Mouse (Mus musculus) hindbrain, embryonic 16.5 days (tissue): ENCODE results near the gene Sclt1. TPM values are rescaled to one million over a fixed set of nuclear protein-coding genes. Genes with fewer than 3 reads are reported as not detected.
A peak's percentile ranks its signal among the peaks of the same experiment; 100 is the strongest.

Experiments used
- ATAC-seq: fragments of 200-750 bp; cut with Nextera tagmentation; 2 replicates; pipeline ENCODE4 v1.8.0; 2017; ENCODE audit warnings: moderate TSS enrichment, moderate library complexity
- H3K27ac ChIP-seq: fragments of 300-500 bp; sonication (generic); 2 replicates; pipeline ENCODE4 v1.5.1; 2014; ENCODE audit warnings: low read depth, mild to moderate bottlenecking, control low read depth, low read length, moderate library complexity
- H3K27me3 ChIP-seq: fragments of 300-500 bp; sonication (generic); replicated peaks from 2 replicates; pipeline ENCODE4 v1.6.1; 2014; ENCODE audit warnings: low read length; ENCODE audit not compliant: control insufficient read depth, insufficient read depth
- H3K36me3 ChIP-seq: fragments of 300-500 bp; sonication (generic); 2 replicates; pipeline ENCODE4 v1.6.1; 2014; ENCODE audit warnings: mild to moderate bottlenecking, low read length, moderate library complexity, mixed read lengths; ENCODE audit not compliant: control insufficient read depth, insufficient read depth
- H3K4me1 ChIP-seq: fragments of 300-500 bp; sonication (generic); 2 replicates; pipeline ENCODE4 v1.6.1; 2014; ENCODE audit warnings: low read depth, low read length; ENCODE audit not compliant: control insufficient read depth, insufficient read depth
- H3K4me2 ChIP-seq: fragments of 300-500 bp; sonication (generic); 2 replicates; pipeline ENCODE4 v1.6.1; 2014; ENCODE audit warnings: mild to moderate bottlenecking, low read length, control low read depth, moderate library complexity
- H3K4me3 ChIP-seq: fragments of 300-500 bp; sonication (generic); 2 replicates; pipeline ENCODE4 v1.5.1; 2014; ENCODE audit warnings: mild to moderate bottlenecking, low read length, control low read depth, moderate library complexity
- H3K9ac ChIP-seq: fragments of 300-500 bp; sonication (generic); 2 replicates; pipeline ENCODE4 v1.6.1; 2014; ENCODE audit warnings: low read depth, mild to moderate bottlenecking, control low read depth, low read length, moderate library complexity
- H3K9me3 ChIP-seq: fragments of 300-500 bp; sonication (generic); 2 replicates; pipeline ENCODE4 v1.6.1; 2014; ENCODE audit warnings: mild to moderate bottlenecking, low read length, moderate library complexity; ENCODE audit not compliant: control insufficient read depth
- WGBS: fragments of 180-500 bp; shearing (Covaris S2); extraction: QIAGEN DNeasy Blood & Tissue Kit; methylation state at CpG from one replicate; pipeline ENCODE4 v1.1.7; 2014; 5-methylcytosine and 5-hydroxymethylcytosine counted together
- polyA plus RNA-seq: library from polyadenylated mRNA; unstranded; fragments of >200 nt; fragmentation: Nextera tagmentation; extraction: Ambion mirVana; gene quantifications from 2 replicates; pipeline ENCODE4 v1.2.1, GENCODE M21; 2015

Sclt1 gene
- polyA plus RNA-seq, 1 experiment from 2014 or later, result 16.3 TPM

- Histone ChIP-seq H3K36me3 (peaks cover 6% of the 10 kb centered on the region; the same call in 1 of the 2 replicates), H3K27ac (no peak overlapping the region), H3K27me3 (no peaks in the 10 kb centered on the region), H3K4me2 (no peak overlapping the region), H3K4me1 (no peaks in the 10 kb centered on the region; the same call in 1 of the 2 replicates), H3K4me3 (no peak overlapping the region), H3K9me3 (no peaks in the 10 kb centered on the region), H3K9ac (no peak overlapping the region)
- no peak for ATAC-seq
- WGBS, result 95% methylated on average over 14 of the region's 14 CpGs
Observed at GRCm38 (mm10) chr3:41591651-41592170, 150.6 kb downstream of the Sclt1 start.

GRCm38 (mm10) chr3:41590695-41591559, 151.4 kb downstream of the Sclt1 start:
- Histone ChIP-seq H3K4me1 (no peaks in the 10 kb centered on the region; the same call in 1 of the 2 replicates), H3K9ac (no peak overlapping the region), H3K27me3 (no peaks in the 10 kb centered on the region), H3K4me2 (no peak overlapping the region), H3K36me3 (peaks cover 5% of the 10 kb centered on the region; the same call in 1 of the 2 replicates), H3K27ac (no peak overlapping the region), H3K4me3 (no peak overlapping the region), H3K9me3 (no peaks in the 10 kb centered on the region)
- WGBS, result 88% methylated on average over 20 of the region's 20 CpGs
- ATAC-seq, result no peak

- H3K4me3 ChIP-seq, result no peak overlapping the region
- 86% methylated on average over 4 of the region's 4 CpGs for WGBS
- no peak for ATAC-seq
- peaks cover 5% of the 10 kb centered on the region; the same call in 1 of the 2 replicates for H3K36me3 ChIP-seq
- H3K9me3 ChIP-seq, result no peaks in the 10 kb centered on the region
- H3K27ac ChIP-seq, result no peak overlapping the region
- H3K27me3 ChIP-seq, result no peaks in the 10 kb centered on the region
- H3K4me2 ChIP-seq, result no peak overlapping the region
- H3K4me1 ChIP-seq, result no peaks in the 10 kb centered on the region; the same call in 1 of the 2 replicates
- no peak overlapping the region for H3K9ac ChIP-seq
Observed at GRCm38 (mm10) chr3:41589988-41590387, 152.3 kb downstream of the Sclt1 start.

- Histone ChIP-seq H3K27me3 (no peaks in the 10 kb centered on the region), H3K4me3 (no peak overlapping the region), H3K9me3 (no peaks in the 10 kb centered on the region), H3K27ac (no peak overlapping the region), H3K9ac (no peak overlapping the region), H3K36me3 (peaks cover 5% of the 10 kb centered on the region; the same call in 1 of the 2 replicates), H3K4me2 (peak overlapping the region; percentile 6; the same call in 1 of the 2 replicates), H3K4me1 (no peaks in the 10 kb centered on the region; the same call in 1 of the 2 replicates)
- no peak for ATAC-seq
- 64% methylated on average over 19 of the region's 19 CpGs for WGBS
Observed at GRCm38 (mm10) chr3:41589246-41589914, 152.9 kb downstream of the Sclt1 start.

- Histone ChIP-seq H3K4me3 (no peak overlapping the region), H3K27ac (no peak overlapping the region), H3K36me3 (peaks cover 5% of the 10 kb centered on the region; the same call in 1 of the 2 replicates), H3K4me1 (peaks cover 4% of the 10 kb centered on the region; the same call in 1 of the 2 replicates), H3K9me3 (no peaks in the 10 kb centered on the region), H3K27me3 (no peaks in the 10 kb centered on the region), H3K9ac (no peak overlapping the region), H3K4me2 (no peak overlapping the region)
- no peak for ATAC-seq
- WGBS, result 73% methylated on average over 8 of the region's 8 CpGs
Observed at GRCm38 (mm10) chr3:41588495-41588894, 153.8 kb downstream of the Sclt1 start.

- H3K4me2 ChIP-seq, result no peak overlapping the region
- WGBS, result 72% methylated on average over 6 of the region's 6 CpGs
- no peaks in the 10 kb centered on the region for H3K27me3 ChIP-seq
- peaks cover 4% of the 10 kb centered on the region; the same call in 1 of the 2 replicates for H3K4me1 ChIP-seq
- no peak overlapping the region for H3K4me3 ChIP-seq
- no peak overlapping the region for H3K27ac ChIP-seq
- no peak for ATAC-seq
- H3K9ac ChIP-seq, result no peak overlapping the region
- H3K36me3 ChIP-seq, result peaks cover 5% of the 10 kb centered on the region; the same call in 1 of the 2 replicates
- no peaks in the 10 kb centered on the region for H3K9me3 ChIP-seq
Observed at GRCm38 (mm10) chr3:41587588-41587987, 154.7 kb downstream of the Sclt1 start.

GRCm38 (mm10) chr3:41586917-41587316, 155.4 kb downstream of the Sclt1 start:
- H3K4me2 ChIP-seq, result no peak overlapping the region
- no peak for ATAC-seq
- H3K4me3 ChIP-seq, result no peak overlapping the region
- H3K9me3 ChIP-seq, result no peaks in the 10 kb centered on the region
- WGBS, result 79% methylated on average over 7 of the region's 7 CpGs
- no peak overlapping the region for H3K27ac ChIP-seq
- H3K27me3 ChIP-seq, result no peaks in the 10 kb centered on the region
- H3K36me3 ChIP-seq, result peaks cover 4% of the 10 kb centered on the region; the same call in 1 of the 2 replicates
- peaks cover 4% of the 10 kb centered on the region; the same call in 1 of the 2 replicates for H3K4me1 ChIP-seq
- H3K9ac ChIP-seq, result no peak overlapping the region

GRCm38 (mm10) chr3:41586330-41586729, 156.0 kb downstream of the Sclt1 start:
- Histone ChIP-seq H3K4me2 (no peak overlapping the region), H3K9me3 (no peaks in the 10 kb centered on the region), H3K4me1 (peaks cover 4% of the 10 kb centered on the region), H3K27ac (no peak overlapping the region), H3K36me3 (no peaks in the 10 kb centered on the region), H3K9ac (no peak overlapping the region), H3K4me3 (no peak overlapping the region), H3K27me3 (no peaks in the 10 kb centered on the region)
- 82% methylated on average over 6 of the region's 6 CpGs for WGBS
- no peak for ATAC-seq

GRCm38 (mm10) chr3:41585548-41585947, 156.8 kb downstream of the Sclt1 start:
- peaks cover 11% of the 10 kb centered on the region for H3K4me1 ChIP-seq
- no peaks in the 10 kb centered on the region for H3K27me3 ChIP-seq
- no peak overlapping the region for H3K4me3 ChIP-seq
- no peaks in the 10 kb centered on the region for H3K36me3 ChIP-seq
- no peaks in the 10 kb centered on the region for H3K9me3 ChIP-seq
- no peak overlapping the region for H3K9ac ChIP-seq
- H3K4me2 ChIP-seq, result no peak overlapping the region
- ATAC-seq, result no peak
- WGBS, result 72% methylated on average over 5 of the region's 5 CpGs
- H3K27ac ChIP-seq, result no peak overlapping the region
